Mouse (Mus musculus) cerebral cortex, adult 2 months (tissue): Measurements from ENCODE around the gene Pus3.

Experiments
- WGBS: fragments of 180-500 bp; shearing (Covaris S2); methylation state at CpG from one replicate; pipeline ENCODE4 v1.1.7; 2018; 5-methylcytosine and 5-hydroxymethylcytosine counted together

Pus3 gene

DNA sequence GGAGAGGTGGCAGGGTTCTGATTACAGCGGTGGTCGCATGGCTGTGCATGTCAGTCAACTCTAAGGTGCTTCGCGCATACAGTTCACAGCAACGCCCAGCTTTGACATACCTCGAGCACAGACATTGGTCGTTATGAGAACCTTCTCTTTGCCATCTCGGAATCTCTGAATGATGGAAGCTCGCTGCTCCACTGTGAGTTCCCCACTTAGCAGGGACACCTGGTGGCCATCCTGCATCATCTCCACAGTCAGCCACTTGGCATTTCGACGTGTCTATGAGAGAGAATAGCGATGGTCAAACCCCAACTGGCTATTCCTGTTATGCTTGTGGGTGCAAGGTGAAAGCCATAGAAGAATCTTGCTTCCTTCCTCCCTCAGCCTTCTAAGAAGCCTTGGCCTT lies 12.7 kb upstream of the Pus3 start:
- 67% methylated on average over 12 of the region's 12 CpGs for WGBS

DNA sequence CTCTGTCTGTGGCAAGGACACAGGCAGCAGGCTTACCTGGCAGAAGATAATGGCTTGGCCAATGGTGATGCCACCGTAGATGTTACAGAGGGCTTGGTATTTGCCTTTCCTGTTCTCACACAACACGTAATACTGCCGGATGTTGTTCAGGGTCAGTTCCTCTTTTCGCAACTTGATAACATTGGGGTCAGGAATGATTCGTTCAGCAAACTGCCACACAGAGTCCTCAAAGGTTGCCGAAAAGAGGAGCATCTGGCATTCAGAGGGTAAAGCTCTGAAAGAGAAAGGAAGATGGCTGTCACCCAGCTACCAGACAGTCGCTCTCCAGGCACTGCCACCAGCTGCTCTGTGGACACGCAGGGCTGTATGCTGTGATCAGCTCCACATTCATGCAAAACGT lies 11.7 kb upstream of the Pus3 start:
- WGBS = 73% methylated on average over 9 of the region's 9 CpGs

DNA sequence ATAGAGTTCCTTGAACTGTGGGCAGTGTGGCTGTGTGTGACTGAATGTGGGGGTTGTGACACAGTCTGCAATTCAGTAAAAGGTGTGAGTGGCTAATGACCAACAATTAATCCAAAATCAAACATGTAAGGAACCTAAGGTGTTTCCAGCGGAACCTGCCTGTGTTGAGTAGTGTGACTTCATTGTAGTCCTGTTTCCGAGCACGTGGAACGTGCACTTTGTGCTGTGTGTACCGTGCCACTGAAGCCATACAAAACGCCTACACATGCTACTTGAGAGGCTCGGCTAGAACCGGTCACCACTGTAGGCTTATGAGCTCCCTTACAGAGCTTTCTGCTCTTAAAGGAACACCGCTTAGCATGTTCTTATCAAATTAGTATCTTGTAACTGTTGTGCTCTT lies 9.9 kb upstream of the Pus3 start:
- WGBS = 81% methylated on average over 9 of the region's 9 CpGs

DNA sequence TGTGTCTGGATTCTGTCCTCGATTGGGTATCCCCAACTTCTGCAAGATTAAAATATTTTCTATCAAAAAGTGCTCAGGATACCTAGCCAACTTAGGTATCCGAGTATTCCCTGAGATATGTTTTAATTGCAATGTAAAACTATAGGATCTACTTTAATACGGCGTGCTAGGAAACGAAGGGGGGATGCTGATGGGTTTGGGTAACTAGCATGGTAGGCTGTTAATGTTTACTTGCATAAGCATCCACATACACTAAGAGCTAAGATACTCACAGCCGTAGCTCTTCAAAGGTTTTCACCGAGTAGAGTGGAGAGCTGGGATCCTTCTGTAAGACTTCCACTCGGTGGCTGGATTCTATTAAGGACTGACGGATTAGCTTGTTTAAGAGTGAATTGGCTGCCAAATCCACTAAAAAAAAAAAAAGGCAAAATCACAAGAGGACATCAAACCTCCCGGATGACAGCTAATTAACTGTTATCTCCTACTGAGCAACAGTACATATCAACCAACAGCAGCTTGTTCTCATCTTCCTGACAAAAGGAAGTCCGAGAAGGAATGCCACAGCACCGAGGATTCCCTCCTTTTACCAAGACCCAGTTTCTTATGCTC lies 1.8 kb upstream of the Pus3 start:
- 77% methylated on average over 12 of the region's 12 CpGs for WGBS

DNA sequence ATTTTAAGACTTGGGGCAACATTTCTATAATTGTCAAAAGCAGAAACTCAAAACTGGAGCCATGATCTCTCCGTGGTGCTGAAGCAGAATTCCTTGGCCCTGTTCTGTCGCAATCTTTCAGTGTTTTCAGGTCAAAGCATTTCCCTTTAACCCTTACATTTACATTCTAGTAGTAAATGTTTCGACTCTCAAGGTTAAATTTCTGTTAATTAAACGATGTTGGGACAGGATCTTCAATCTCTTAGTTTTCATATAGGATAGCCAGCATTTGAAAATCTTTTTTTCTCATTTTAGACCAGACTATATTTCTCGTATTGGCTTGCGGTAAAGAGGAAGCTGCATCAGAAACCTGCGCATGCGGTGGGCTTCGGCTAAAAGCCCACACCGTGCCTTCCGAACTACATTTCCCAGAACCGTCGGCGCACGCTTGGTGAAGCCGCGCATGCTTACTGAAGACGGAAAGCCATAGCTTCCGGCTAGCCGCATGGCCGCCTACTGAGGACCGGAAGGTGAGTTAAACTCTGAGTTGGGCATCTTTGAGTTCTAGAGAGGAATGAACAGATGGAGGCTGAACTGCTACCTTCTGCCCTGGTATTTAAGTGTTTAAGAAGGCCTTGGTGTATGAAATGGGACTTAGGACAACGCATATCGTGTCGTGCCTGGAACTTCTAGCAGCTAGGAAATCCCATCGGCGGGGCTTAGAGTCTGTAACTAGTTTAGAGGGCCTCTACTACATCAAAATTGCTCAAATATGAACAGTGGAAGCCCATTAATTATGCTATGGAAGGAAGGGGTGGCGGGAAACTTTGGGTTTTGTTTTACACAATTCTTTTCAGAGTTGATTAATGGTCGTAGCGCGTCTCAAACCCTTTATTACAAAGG lies 855 bp downstream of the Pus3 start:
- WGBS = under 1% methylated on average over 31 of the region's 31 CpGs

DNA sequence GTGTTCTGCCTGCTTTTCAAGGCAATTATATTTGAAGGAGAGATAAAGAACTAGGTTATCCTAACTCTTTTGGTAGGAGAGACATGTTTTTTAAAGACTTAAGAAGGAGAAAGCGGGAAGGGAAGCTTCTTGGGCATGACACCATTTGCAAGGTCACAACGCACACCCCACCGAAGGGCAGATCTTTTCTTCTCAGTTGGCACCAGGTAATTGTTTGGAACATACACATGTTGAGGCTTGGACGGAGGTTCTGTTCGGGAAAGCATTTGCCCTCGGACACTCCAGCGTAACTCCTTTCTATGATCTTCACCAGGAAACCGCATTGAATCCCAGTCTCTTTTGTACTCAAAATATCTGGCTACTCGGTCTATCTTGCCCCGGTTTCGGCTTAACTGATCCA lies 2.7 kb downstream of the Pus3 start:
- 91% methylated on average over 11 of the region's 11 CpGs for WGBS

DNA sequence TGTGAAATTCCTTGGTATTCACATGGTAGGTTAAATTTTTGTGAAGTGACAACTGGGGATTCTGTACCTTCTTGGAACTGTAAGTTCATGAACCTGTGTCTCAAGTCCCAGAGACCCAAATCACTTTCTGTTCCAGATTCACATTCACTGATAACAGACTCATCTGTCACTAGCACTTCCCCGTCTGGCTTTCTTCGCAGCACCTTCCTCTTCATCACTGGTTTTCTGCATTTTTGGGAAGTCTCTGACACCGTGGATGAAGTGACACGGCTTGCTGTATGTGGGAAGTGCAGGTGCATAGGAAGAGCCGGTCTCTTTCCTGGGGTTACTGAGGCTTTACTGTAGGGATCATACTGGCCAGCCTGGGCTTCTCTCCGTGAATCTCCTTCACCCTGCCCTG lies 3.2 kb downstream of the Pus3 start:
- WGBS = 87% methylated on average over 6 of the region's 6 CpGs

DNA sequence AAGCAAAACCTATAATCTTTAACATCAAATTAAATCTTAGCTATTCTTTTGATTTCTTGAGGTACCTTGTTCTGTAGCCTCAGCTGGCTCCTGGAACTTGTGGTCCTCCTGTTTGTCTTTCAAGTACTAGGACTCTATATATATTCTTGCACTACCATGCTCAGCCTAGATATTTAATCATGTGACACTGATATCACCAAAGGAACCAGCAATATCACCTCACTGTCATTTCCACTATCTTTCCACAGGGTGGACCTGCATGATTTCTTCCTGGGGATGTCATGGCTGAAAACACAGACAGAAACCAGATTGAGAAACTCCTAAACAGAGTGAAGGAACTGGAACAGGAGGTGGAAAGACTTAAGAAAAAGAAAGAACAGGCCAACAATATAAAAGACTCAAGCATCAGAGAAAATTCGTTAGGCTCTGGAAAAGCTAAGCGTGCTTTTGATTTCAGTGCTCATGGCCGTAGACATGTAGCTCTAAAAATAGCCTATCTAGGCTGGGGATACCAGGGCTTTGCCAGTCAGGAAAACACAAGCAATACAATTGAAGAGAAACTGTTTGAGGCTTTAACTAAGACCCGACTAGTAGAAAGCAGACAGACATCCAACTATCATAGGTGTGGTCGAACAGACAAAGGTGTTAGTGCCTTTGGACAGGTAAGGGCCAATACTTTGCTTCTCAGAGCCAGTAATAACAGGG lies 6.3 kb downstream of the Pus3 start:
- 59% methylated on average over 5 of the region's 5 CpGs for WGBS

DNA sequence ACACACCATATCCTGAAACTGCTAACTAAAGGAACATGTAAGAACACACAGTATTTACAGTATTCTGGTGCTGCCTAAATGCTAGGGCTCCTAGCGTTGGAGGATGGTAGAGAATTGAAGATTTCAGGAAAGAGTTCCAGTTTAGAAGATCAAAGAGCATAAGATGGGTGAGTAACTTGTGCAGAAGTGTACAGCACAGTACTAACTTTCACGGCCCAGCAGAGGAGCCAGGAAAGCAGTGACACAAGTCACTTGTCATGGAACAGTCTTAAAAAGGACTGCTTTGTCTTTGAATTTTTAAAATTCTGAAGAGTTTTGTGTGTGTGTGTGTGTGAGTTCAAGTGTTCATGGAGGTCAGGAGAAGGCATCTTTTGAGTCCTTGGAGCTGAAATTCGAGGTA lies 9.6 kb downstream of the Pus3 start:
- 81% methylated on average over 3 of the region's 3 CpGs for WGBS

DNA sequence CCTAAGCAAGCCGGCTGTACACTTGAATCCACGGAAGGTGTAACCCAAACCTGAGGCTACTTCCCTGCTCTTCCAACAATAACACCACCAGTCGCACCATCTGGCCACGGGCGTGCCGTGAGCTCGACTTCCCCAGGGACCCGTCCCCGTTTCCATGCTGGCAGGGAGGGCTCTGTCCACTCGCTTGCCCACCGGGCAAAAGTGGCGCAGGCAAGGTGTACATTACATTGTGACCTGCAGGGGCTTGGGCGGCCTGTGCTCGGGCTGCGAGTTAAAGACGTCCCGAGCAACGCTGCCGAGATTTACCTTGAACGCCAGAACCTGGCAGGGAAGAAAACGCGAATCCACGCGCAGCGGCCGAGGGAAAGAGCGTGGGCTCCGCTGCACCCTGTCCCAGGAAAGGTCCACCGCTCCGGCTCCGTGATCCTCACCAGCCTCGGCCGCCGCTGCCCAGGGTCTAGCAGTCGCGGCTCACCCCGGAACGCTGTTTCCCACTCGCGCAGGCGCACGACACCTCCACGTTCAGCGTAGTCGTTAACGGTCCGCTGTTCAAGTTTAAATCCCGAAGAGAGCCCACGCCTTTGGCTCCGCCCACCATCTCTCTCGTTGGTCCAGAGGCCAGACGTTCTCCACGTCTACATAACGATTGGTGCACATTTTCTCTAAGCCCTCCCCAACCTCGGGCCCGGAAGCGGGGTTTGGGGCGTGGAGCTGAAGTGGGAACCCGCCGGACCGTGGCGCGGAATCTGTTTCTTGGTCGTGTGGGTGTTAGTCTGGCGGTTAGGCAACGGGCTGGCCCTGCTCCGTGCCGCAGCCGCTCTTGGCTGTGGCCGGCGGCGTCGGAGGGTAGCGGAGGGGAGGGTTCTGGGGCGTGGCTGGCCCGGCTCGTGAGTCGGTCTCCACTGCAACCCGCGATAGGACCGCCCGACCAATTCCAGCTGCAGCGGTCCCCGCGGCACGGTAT lies 11.5 kb downstream of the Pus3 start, which contains the start of the genes Pate2 and Hyls1:
Gene Pate2 (plus strand): TSS at position 714 of the 964 bp plus-strand sequence.
Gene Hyls1 (minus strand): TSS at position 828 of the 964 bp plus-strand sequence.
- under 1% methylated on average over 86 of the region's 86 CpGs for WGBS

DNA sequence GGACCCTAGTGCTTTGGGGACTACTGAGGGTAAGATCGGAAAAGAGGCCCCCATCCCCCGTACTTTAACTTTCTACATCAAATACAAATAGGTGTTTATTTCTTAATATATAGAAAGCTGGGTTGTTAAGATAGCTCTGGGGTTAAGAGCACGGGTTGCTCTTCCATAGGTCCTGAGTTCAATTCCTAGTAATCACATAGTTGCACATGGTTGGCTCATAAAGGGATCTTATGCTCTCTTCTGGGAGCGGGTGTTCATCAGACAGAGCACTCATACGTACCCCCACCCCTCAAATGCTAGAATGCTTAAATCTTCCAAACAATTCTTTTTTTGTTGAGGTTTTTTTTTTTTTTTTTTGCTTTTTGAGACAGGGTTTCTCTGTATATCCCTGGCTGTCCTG lies 12.3 kb downstream of the Pus3 start:
- 10% methylated on average over 5 of the region's 5 CpGs for WGBS

DNA sequence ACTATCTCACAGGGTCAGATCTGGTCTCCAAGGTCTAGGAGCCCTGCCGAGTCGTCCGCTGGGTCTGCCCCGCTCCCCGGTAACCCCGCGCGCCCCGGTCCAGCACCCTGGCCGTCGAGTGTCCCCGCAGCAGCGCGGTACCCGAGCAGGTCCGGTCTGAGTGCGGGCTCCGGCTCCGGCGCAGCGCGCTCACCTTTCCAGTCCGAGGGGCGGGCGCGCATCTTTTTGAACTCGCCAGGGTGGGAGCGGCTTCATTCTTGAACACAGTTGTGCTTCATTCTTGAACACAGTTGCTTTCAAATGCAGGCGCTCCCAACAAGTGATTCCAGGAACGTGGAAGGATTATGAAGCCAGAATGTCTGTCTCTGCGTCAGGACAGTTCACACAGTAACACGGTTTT lies 16.0 kb downstream of the Pus3 start:
- WGBS = 6% methylated on average over 32 of the region's 32 CpGs

DNA sequence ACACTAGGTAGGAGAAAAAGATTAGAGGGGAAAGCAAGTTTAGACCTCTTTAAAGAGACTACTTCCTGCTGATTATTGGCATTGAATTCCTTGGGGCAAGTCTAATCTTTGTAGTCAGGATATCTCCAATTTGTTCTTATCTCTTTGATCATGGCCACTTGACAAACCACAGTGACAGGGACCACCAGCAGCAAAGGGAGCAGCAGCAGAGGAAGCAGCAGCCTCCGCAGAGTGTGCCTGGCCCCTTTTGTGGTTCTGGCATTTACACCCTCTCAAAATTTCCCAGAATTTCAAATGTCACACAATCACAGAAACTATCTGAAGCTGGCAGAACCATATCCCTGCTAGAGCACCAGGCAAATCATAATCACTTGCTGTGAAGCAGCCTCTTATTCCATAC lies 29.3 kb downstream of the Pus3 start:
- 76% methylated on average over 1 of the region's 1 CpGs for WGBS

DNA sequence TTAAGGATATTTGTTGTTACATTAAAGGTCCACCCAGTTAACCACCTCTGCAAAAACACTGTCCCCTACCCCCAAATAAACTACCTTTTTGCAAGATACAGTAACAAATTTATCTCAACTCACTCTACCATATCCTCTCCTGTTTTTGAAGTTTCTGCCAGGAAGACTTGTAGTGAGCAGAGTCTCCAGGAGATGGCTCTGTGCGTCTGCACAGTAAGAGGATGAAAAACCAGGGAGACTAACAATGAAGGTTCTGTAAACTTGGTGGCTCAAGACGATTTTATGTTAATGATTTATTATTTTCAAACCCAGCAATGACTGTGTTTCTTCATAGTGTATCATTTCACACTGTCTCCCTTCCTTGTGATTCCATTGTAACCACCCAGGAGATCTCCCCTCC lies 34.5 kb downstream of the Pus3 start:
- WGBS = 2% methylated on average over 2 of the region's 2 CpGs

DNA sequence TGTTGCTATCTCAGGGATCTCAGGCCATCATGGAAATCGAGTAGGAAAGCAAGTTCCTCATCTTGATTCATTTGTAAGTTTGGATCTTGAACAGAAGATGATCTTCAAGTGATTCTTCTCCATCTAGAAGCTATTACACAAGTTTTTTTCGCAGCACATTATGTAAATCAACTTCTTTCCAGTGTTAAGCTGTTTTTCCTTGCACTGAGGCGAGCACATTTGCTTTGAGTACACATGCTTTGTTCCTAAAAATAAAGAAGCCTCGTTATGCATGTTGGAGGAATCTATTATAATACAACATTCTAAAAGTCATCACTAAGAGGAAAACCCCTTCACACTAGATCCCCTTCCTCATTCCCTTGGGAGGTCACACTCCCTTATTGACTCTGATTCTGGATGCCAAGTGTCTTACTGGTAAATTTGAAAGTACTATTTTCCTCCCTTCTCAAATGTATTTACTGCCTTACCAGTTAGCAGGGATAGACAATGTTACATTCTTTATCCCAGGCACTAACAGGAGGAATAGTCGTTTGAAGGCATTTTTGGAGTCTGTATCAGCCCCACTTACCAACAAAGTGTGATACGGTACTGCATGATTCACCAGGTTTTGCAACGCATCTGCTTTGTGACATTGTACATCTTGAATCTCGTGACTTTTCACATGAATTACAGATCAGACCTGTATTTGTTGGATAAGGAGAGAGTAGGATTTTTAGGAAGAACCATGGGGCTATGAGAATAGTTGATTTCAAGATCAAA lies 49.4 kb downstream of the Pus3 start:
- WGBS = 35% methylated on average over 8 of the region's 8 CpGs

DNA sequence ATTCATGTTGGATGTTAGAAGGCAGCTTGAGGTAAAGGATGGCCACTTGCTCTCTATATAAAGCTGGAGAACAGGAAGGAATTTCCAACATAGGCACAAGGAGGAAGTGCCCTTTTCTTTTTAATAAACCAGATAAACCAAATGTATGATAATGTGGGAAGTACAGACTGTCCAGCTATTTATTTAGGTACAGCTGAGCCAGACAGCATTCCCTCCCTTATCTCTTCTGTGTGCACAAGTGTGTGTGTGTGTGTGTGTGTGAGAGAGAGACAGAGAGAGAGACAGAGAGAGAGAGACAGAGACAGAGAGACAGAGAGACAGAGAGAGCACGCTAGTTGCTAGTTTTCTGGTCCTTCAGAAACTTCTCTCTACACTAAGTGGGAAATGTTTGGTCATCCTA lies 53.4 kb downstream of the Pus3 start, which contains the start of gene Pate4:
Gene Pate4 (minus strand): TSS at position 101 of the 400 bp plus-strand sequence.
- WGBS = 87% methylated on average over 1 of the region's 1 CpGs

DNA sequence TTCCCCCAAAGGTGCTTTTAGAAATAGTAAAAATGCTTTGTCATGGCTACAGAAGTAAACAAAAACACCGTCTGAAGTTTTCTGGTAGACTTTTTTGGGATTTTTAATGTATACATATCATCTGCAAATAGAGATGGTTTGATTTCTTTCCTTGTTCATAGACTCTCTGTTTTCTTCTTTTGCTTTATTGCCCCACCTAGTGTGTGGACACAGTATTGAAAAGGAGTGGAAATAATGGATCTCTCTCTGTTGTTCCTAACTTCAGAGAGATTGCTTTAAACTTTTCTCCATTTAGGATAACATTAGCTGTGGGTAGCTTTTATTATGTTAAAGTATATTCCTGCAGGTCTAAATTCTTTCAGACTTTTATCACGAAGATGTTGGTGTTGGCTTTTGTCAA lies 55.6 kb downstream of the Pus3 start:
- 32% methylated on average over 2 of the region's 2 CpGs for WGBS

DNA sequence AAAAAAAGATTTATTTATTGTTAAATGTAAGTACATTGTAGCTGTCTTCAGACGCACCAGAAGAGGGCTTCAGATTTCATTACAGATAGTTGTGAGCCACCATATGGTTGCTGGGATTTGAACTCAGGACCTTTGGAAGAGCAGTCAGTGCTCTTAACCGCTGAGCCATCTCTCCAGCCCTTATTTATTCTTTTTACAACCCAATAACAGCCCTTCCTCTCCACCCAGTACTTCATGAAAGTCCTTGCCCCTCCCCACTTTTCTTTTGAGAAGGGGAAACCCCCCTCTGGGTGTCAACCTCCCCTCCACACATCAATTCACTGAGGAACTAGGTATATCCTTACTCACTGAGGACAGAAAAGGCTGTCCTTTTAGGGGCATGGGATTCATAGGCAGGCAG lies 58.4 kb downstream of the Pus3 start:
- WGBS = 83% methylated on average over 2 of the region's 2 CpGs
